Mouse (Mus musculus): Measurements from ENCODE around the gene Itga3.

Itga3 gene

GRCm38 (mm10) chr11:95096608-95097373 is 20.2 kb upstream of the Itga3 start:
- DNase-seq (ENCODE audit: low read depth in 2 of 2, low spot score in 2 of 2) = no peak

- DNase-seq (ENCODE audit: low read depth in 2 of 2, low spot score in 2 of 2) = no peak
Measured at GRCm38 (mm10) chr11:95095596-95095995, 19.0 kb upstream of the Itga3 start.

GRCm38 (mm10) chr11:95093077-95093476 is 16.5 kb upstream of the Itga3 start:
- no peak for DNase-seq (ENCODE audit: low read depth in 2 of 2, low spot score in 2 of 2)

- no peak for DNase-seq (ENCODE audit: low read depth in 2 of 2, low spot score in 2 of 2)
Measured at GRCm38 (mm10) chr11:95088857-95089779, 12.5 kb upstream of the Itga3 start.

- DNase-seq (ENCODE audit: low read depth in 2 of 2, low spot score in 2 of 2) = no peak
Measured at GRCm38 (mm10) chr11:95088286-95088685, 11.7 kb upstream of the Itga3 start.

- DNase-seq (ENCODE audit: low read depth in 2 of 2, low spot score in 2 of 2) = no peak
Measured at GRCm38 (mm10) chr11:95087301-95088228, 11.0 kb upstream of the Itga3 start.

- no peak for DNase-seq (ENCODE audit: low read depth in 2 of 2, low spot score in 2 of 2)
Measured at GRCm38 (mm10) chr11:95086229-95086628, 9.6 kb upstream of the Itga3 start.

- no peak for DNase-seq (ENCODE audit: low read depth in 2 of 2, low spot score in 2 of 2)
Measured at GRCm38 (mm10) chr11:95085710-95086109, 9.1 kb upstream of the Itga3 start.

- DNase-seq (ENCODE audit: low read depth in 2 of 2, low spot score in 2 of 2) = no peak
Measured at GRCm38 (mm10) chr11:95084811-95085382, 8.3 kb upstream of the Itga3 start.

GRCm38 (mm10) chr11:95084175-95084574 is 7.6 kb upstream of the Itga3 start:
- no peak for DNase-seq (ENCODE audit: low read depth in 2 of 2, low spot score in 2 of 2)

- no peak for DNase-seq (ENCODE audit: low read depth in 2 of 2, low spot score in 2 of 2)
Measured at GRCm38 (mm10) chr11:95082896-95083295, 6.3 kb upstream of the Itga3 start.

GRCm38 (mm10) chr11:95080783-95081182 is 4.2 kb upstream of the Itga3 start:
- DNase-seq (ENCODE audit: low read depth in 2 of 2, low spot score in 2 of 2) = no peak

GRCm38 (mm10) chr11:95079256-95079875 is 2.8 kb upstream of the Itga3 start:
- DNase-seq (ENCODE audit: low read depth in 2 of 2, low spot score in 2 of 2) = no peak

GRCm38 (mm10) chr11:95077956-95078355 is 1.4 kb upstream of the Itga3 start:
- no peak for DNase-seq (ENCODE audit: low read depth in 2 of 2, low spot score in 2 of 2)

GRCm38 (mm10) chr11:95076041-95076535 is 513 bp downstream of the Itga3 start:
- DNase-seq (ENCODE audit: low read depth in 2 of 2, low spot score in 2 of 2) = peak; percentile 47 to 56

- DNase-seq (ENCODE audit: low read depth in 2 of 2, low spot score in 2 of 2) = no peak
Measured at GRCm38 (mm10) chr11:95075197-95076040, 1.2 kb downstream of the Itga3 start.

GRCm38 (mm10) chr11:95074694-95075093 is 1.9 kb downstream of the Itga3 start:
- DNase-seq (ENCODE audit: low read depth in 2 of 2, low spot score in 2 of 2) = no peak

- no peak for DNase-seq (ENCODE audit: low read depth in 2 of 2, low spot score in 2 of 2)
Measured at GRCm38 (mm10) chr11:95073835-95074234, 2.8 kb downstream of the Itga3 start.

GRCm38 (mm10) chr11:95072804-95073203 is 3.8 kb downstream of the Itga3 start:
- no peak for DNase-seq (ENCODE audit: low read depth in 2 of 2, low spot score in 2 of 2)
